Comparison of ENCODE assay signal across 25 mouse cellular contexts in the genomic region with DNA sequence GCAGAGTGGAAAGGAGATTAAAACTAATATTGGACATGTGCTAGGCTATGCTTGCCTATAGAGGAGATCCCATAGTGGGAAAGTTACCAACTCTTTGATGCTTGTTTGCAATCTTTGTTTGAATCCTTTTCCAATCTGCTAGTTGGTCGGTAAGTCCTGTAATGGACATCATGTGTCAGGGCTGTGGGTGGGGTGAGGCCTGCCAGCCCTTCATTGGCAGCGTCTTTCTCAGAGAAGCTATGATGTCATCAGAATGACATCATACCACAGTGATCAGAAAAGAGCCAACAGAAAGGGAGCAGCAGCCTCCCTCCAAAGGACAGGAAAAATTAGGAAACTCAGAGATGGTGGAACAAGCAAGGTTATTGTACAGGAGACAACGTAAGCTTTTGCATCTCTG. TPM values are rescaled to one million over a fixed set of nuclear protein-coding genes. Genes with fewer than 3 reads are reported as not detected.
A peak's percentile ranks its signal among the peaks of the same experiment; 100 is the strongest.
DNase-seq lines count a peak whose midpoint lies in the region; ATAC-seq and TF ChIP-seq lines count a peak whose summit lies in the region.
"Had no signal": no experiment of that assay in that cellular context is flagged by ENCODE, and none has a peak within 500 bp of the region (broad histone marks: within the 10 kb centered on the region; RNA-seq: fewer than 3 reads in every experiment).

No protein-coding gene starts in this region.

- H3K4me2 ChIP-seq in heart, embryonic 11.5 days: no peak overlapping the region
- no peak overlapping the region for H3K4me2 ChIP-seq in heart, embryonic 16.5 days (ENCODE audit: low read depth, low read length)
- H3K4me2 ChIP-seq: embryonic facial prominence, embryonic 12.5 days; forebrain, embryonic 13.5 days; forebrain, embryonic 15.5 days had no signal

- intact Hi-C loops in heart, postnatal 25 days (cut with DNase I): no loop called here

- ATAC-seq in heart, embryonic 11.5 days (replicated peaks; ENCODE audit: insufficient number of reproducible peaks, low FRiP score, low TSS enrichment): no peak
- no peak for ATAC-seq in heart, embryonic 16.5 days (replicated peaks; ENCODE audit: extremely low read depth, insufficient read depth, low FRiP score)
- ATAC-seq: activated CD4-positive, CD25-positive, alpha-beta regulatory T cell, adult 4 months; forebrain, embryonic 13.5 days; forebrain, embryonic 15.5 days; forebrain, postnatal 0 days; Patski had no signal

- no peak for TF ChIP-seq POLR2A in testis, adult 2 months (IDR thresholded peaks at IDR 0.05; ENCODE audit: control insufficient read depth, low read depth, low read length)

- no peaks in the 10 kb centered on the region for H3K9me3 ChIP-seq in heart, embryonic 11.5 days (replicated peaks; ENCODE audit: control insufficient read depth, low read length)
- no peaks in the 10 kb centered on the region for H3K9me3 ChIP-seq in heart, embryonic 16.5 days (replicated peaks; ENCODE audit: control insufficient read depth, low read length)
- H3K9me3 ChIP-seq: embryonic facial prominence, embryonic 10.5 days; embryonic facial prominence, embryonic 12.5 days; forebrain, embryonic 13.5 days; forebrain, embryonic 15.5 days had no signal

- H3K27ac ChIP-seq in heart, embryonic 11.5 days (ENCODE audit: low read depth, low read length): no peak overlapping the region
- H3K27ac ChIP-seq in heart, embryonic 16.5 days (ENCODE audit: low read length): peak overlapping the region; percentile 32
- peak overlapping the region; percentile 50; the same call in 1 of the 2 replicates for H3K27ac ChIP-seq in testis, adult 2 months (ENCODE audit: control insufficient read depth, insufficient read depth, low read depth, low read length)
- H3K27ac ChIP-seq in brown adipose tissue, adult 24 weeks (replicated peaks; ENCODE audit: low read depth, low read length): peak overlapping the region; percentile 40; the same call in 1 of the 2 replicates
- H3K27ac ChIP-seq: embryonic facial prominence, embryonic 10.5 days; embryonic facial prominence, embryonic 12.5 days; forebrain, embryonic 13.5 days; forebrain, embryonic 15.5 days had no signal

- WGBS in heart, embryonic 11.5 days (ENCODE audit: insufficient replicate concordance): 70% methylated on average over 3 of the region's 3 CpGs
- WGBS in heart, embryonic 16.5 days: 64% methylated on average over 3 of the region's 3 CpGs

- no peak for TF ChIP-seq CTCF in testis, adult 2 months (IDR thresholded peaks at IDR 0.05; ENCODE audit: control insufficient read depth, insufficient read depth, insufficient replicate concordance, low read depth, low read length)

- no peaks in the 10 kb centered on the region for H3K4me1 ChIP-seq in heart, embryonic 11.5 days (ENCODE audit: control insufficient read depth, insufficient read depth, low read length)
- no peaks in the 10 kb centered on the region for H3K4me1 ChIP-seq in heart, embryonic 16.5 days (ENCODE audit: control insufficient read depth, insufficient read depth, low read length)
- H3K4me1 ChIP-seq in testis, adult 2 months (ENCODE audit: control insufficient read depth, insufficient read depth, low read length): no peaks in the 10 kb centered on the region; the same call in 1 of the 2 replicates
- peaks cover 17% of the 10 kb centered on the region for H3K4me1 ChIP-seq in brown adipose tissue, adult 24 weeks (ENCODE audit: control insufficient read depth, insufficient read depth, insufficient read length, low read length)
- H3K4me1 ChIP-seq: embryonic facial prominence, embryonic 10.5 days; embryonic facial prominence, embryonic 12.5 days; forebrain, embryonic 13.5 days had no signal

- H3K4me3 ChIP-seq in heart, embryonic 11.5 days (ENCODE audit: low read depth, low read length): no peak overlapping the region
- H3K4me3 ChIP-seq in heart, embryonic 16.5 days (ENCODE audit: low read length): no peak overlapping the region
- no peak overlapping the region for H3K4me3 ChIP-seq in testis, adult 2 months (ENCODE audit: control insufficient read depth, low read depth, low read length)
- H3K4me3 ChIP-seq in brown adipose tissue, adult 24 weeks (ENCODE audit: insufficient read depth, low read depth, low read length): no peak overlapping the region
- H3K4me3 ChIP-seq: embryonic facial prominence, embryonic 10.5 days; embryonic facial prominence, embryonic 12.5 days; forebrain, embryonic 13.5 days; forebrain, embryonic 15.5 days had no signal

- peak; percentile 90 for DNase-seq in heart, adult 11 months
- no peak for DNase-seq in heart, postnatal 25 days (ENCODE audit: low spot score)
- no peak for DNase-seq in testis, postnatal 10 days (ENCODE audit: low spot score)
- no peak for DNase-seq in embryo, embryonic 10 days (ENCODE audit: low spot score)
- DNase-seq: adrenal gland, adult 8-10 months; adrenal gland, postnatal 14 days; adrenal gland, postnatal 36 days; cerebellum, adult 11 months; cerebellum, adult 18-20 months; cerebellum, adult 8-10 months; cerebellum, adult 9-11 months; cerebellum, postnatal 14 days; cerebellum, postnatal 36 days; forebrain, postnatal 0 days had no signal

- H3K27me3 ChIP-seq in heart, embryonic 11.5 days (ENCODE audit: control insufficient read depth, insufficient read depth, low read length): no peaks in the 10 kb centered on the region
- no peaks in the 10 kb centered on the region for H3K27me3 ChIP-seq in heart, embryonic 16.5 days (ENCODE audit: control insufficient read depth, insufficient read depth, low read length)
- no peaks in the 10 kb centered on the region for H3K27me3 ChIP-seq in testis, adult 2 months (ENCODE audit: control insufficient read depth, insufficient read depth, low read length)
- H3K27me3 ChIP-seq: embryonic facial prominence, embryonic 12.5 days; forebrain, embryonic 13.5 days; forebrain, embryonic 15.5 days; Patski had no signal

- H3K36me3 ChIP-seq in heart, embryonic 11.5 days (ENCODE audit: control insufficient read depth, insufficient read depth, low read length): no peaks in the 10 kb centered on the region
- H3K36me3 ChIP-seq in heart, embryonic 16.5 days (ENCODE audit: control insufficient read depth, insufficient read depth): no peaks in the 10 kb centered on the region
- H3K36me3 ChIP-seq in testis, adult 2 months (ENCODE audit: control insufficient read depth, insufficient read depth, low read length): no peaks in the 10 kb centered on the region
- H3K36me3 ChIP-seq: embryonic facial prominence, embryonic 10.5 days; embryonic facial prominence, embryonic 12.5 days had no signal

- no peak overlapping the region for H3K9ac ChIP-seq in heart, embryonic 11.5 days (ENCODE audit: low read depth, low read length)
- H3K9ac ChIP-seq in heart, embryonic 16.5 days (ENCODE audit: low read length): no peak overlapping the region
- H3K9ac ChIP-seq: embryonic facial prominence, embryonic 12.5 days; forebrain, embryonic 13.5 days; forebrain, embryonic 15.5 days; forebrain, postnatal 0 days had no signal

RNA-seq across cellular contexts. Expression of gene Cd200, which starts 9.4 kb away (rescaled TPM):
- polyA plus RNA-seq in heart, embryonic 11.5 days (2014; fragmentation: Nextera tagmentation; extraction: Ambion mirVana): 9.9 and 11.4 TPM in 2 replicates
- 28.1 and 28.3 TPM in 2 replicates for polyA plus RNA-seq in heart, embryonic 16.5 days (2015; fragmentation: Nextera tagmentation; extraction: Ambion mirVana)
- total RNA-seq in heart, postnatal 25 days (2021): 10 to 100 TPM; 60.5 to 61.8 TPM
- polyA plus RNA-seq in testis, adult 2 months (2012; rRNA removed): 15.9 and 16.2 TPM in 2 replicates
- 39.3 and 47.9 TPM in 2 replicates for polyA plus RNA-seq in brown adipose tissue, adult 24 weeks (2012; ENCODE audit: insufficient read depth, insufficient read length, missing spikeins)
- total RNA-seq: MEL had no signal
